Mouse (Mus musculus) olfactory bulb, adult 2 months (tissue): Measurements from ENCODE around the gene Tmem270. TPM values are rescaled to one million over a fixed set of nuclear protein-coding genes. Genes with fewer than 3 reads are reported as not detected.

Experiments used
- H3K27ac ChIP-seq: fragments of 200-500 bp; 2 replicates; pipeline ENCODE4 v1.5.1; 2012; ENCODE audit warnings: low read depth, low read length; ENCODE audit not compliant: insufficient read depth
- H3K4me1 ChIP-seq: fragments of 200-500 bp; 2 replicates; pipeline ENCODE4 v1.6.1; 2012; ENCODE audit warnings: low read length; ENCODE audit not compliant: control insufficient read depth, insufficient read depth
- H3K4me3 ChIP-seq: fragments of 200-500 bp; 2 replicates; pipeline ENCODE4 v1.5.1; 2012; ENCODE audit warnings: mild to moderate bottlenecking, low read depth, low read length, moderate library complexity; ENCODE audit not compliant: insufficient read depth
- CTCF ChIP-seq: fragments of 200-500 bp; IDR thresholded peaks from 2 replicates; pipeline ENCODE4 v1.5.1; 2012; ENCODE audit warnings: low read depth, mild to moderate bottlenecking, low read length, moderate library complexity; ENCODE audit not compliant: insufficient read depth
- POLR2A ChIP-seq: fragments of 200-500 bp; IDR thresholded peaks from 2 replicates; pipeline ENCODE4 v1.6.1; 2012; ENCODE audit warnings: mild to moderate bottlenecking, low read depth, low read length, moderate library complexity; ENCODE audit not compliant: insufficient read depth
- WGBS: fragments of 180-500 bp; shearing (Covaris S2); methylation state at CpG from one replicate; pipeline ENCODE4 v1.1.7; 2018; 5-methylcytosine and 5-hydroxymethylcytosine counted together
- polyA plus RNA-seq: library from polyadenylated mRNA; stranded (reverse); fragments of >200 nt; gene quantifications from 2 replicates; pipeline ENCODE4 v1.2.4, GENCODE M21; 2012; ENCODE audit warnings: low replicate concordance; ENCODE audit not compliant: missing spikeins, insufficient read depth, insufficient read length

The Tmem270 gene
- polyA plus RNA-seq, 1 experiment = not detected

DNA sequence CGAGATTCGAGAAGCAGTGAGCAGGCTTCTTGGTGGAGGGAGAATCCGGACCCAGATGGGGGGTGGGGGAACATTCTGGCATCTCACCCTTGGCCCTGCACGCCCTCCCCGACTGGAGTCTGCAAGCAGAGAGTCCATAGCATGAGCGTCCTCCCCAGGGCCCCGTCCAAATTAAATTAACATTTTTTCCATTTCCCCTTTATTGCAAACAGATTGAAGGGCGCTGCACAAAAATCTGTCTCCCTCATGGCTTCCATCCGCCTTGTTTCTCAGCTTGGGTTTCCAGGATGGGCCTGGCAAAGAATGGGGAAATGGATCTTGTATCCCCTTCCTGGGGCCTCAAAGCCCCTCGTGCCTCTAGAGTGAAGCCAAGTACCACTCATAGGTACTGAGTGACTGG is 48.2 kb downstream of the Tmem270 start:
- Histone ChIP-seq H3K4me3 (no peak overlapping the region), H3K4me1 (no peaks in the 10 kb centered on the region), H3K27ac (no peak overlapping the region)
- WGBS = 90% methylated on average over 10 of the region's 10 CpGs
- TF ChIP-seq CTCF = no peak
- no peak for TF ChIP-seq POLR2A

DNA sequence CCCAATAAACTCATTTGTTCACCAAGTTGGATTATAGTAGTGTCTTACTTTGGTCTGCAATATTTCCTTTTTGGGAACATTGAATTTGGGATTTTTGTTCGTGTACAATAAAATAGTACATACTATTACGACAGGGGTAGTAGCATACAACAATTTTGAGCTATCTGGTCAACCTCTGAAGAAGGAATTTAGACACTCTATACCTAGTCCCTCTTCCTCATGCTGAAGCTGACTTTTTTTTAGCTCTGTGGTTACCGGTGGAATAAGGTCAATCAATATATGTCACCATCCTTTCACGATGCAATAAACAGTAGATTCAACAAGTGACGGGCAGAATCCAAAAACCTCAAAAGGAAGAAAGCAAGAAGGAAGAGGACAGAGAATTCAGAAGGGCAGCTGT is 53.7 kb downstream of the Tmem270 start:
- WGBS = 93% methylated on average over 5 of the region's 5 CpGs
- no peak overlapping the region for H3K27ac ChIP-seq
- TF ChIP-seq CTCF (no peak), POLR2A (no peak)
- no peaks in the 10 kb centered on the region for H3K4me1 ChIP-seq
- no peak overlapping the region for H3K4me3 ChIP-seq

Other genes with a start within 250 kb of the Tmem270 start
- not detected in 2 replicates for gene Limk1, start 218.1 kb downstream of the Tmem270 start, polyA plus RNA-seq
- not detected in 2 replicates for gene Eln, start 159.4 kb downstream of the Tmem270 start, polyA plus RNA-seq
- gene Cldn13, start 8.8 kb upstream of the Tmem270 start, polyA plus RNA-seq = not detected in 2 replicates
- gene Mettl27, start 25.6 kb upstream of the Tmem270 start, polyA plus RNA-seq = not detected in 2 replicates
- gene Cldn4, start 40.2 kb upstream of the Tmem270 start, polyA plus RNA-seq = not detected in 2 replicates
- not detected in 2 replicates for gene Cldn3, start 79.5 kb upstream of the Tmem270 start, polyA plus RNA-seq
- not detected in 2 replicates for gene Abhd11, start 102.4 kb upstream of the Tmem270 start, polyA plus RNA-seq
- not detected in 2 replicates for gene Stx1a, start 116.7 kb upstream of the Tmem270 start, polyA plus RNA-seq
- gene Dnajc30, start 157.5 kb upstream of the Tmem270 start, polyA plus RNA-seq = not detected in 2 replicates
- not detected in 2 replicates for gene Bud23, start 158.2 kb upstream of the Tmem270 start, polyA plus RNA-seq
- gene Vps37d, start 171.5 kb upstream of the Tmem270 start, polyA plus RNA-seq = not detected in 2 replicates
- gene Mlxipl, start 183.2 kb upstream of the Tmem270 start, polyA plus RNA-seq = not detected in 2 replicates
- gene Tbl2, start 242.9 kb upstream of the Tmem270 start, polyA plus RNA-seq = not detected in 2 replicates